Mouse (Mus musculus): ENCODE data around the gene Rpl38. TPM values are rescaled to one million over a fixed set of nuclear protein-coding genes. Genes with fewer than 3 reads are reported as not detected.

Gene Rpl38
- 100 to 1,000 TPM; 606 to 649 TPM for total RNA-seq (2021)
- long read RNA-seq, experiment 1, transcript Rpl38-204 (5 exons, 371 nt): major isoform, 48 of 80 reads
- long read RNA-seq, experiment 1, transcript Rpl38-201 (5 exons, 364 nt): minor isoform, 30 of 80 reads
- long read RNA-seq, experiment 1, partial matches to known transcripts: 0 of 80 reads
- long read RNA-seq, experiment 1, other reads (novel, unspliced or antisense): 0 of 80 reads
- long read RNA-seq, experiment 2, transcript Rpl38-201 (5 exons, 364 nt): minor isoform, 30 of 87 reads
- long read RNA-seq, experiment 2, transcript Rpl38-204 (5 exons, 371 nt): major isoform, 52 of 87 reads
- long read RNA-seq, experiment 2, partial matches to known transcripts: 0 of 87 reads
- long read RNA-seq, experiment 2, other reads (novel, unspliced or antisense): 1 of 87 reads

GRCm38 (mm10) chr11:114668301-114668710 lies at the start of gene Rpl38:
TSS of gene Rpl38 (plus strand) at chr11:114668524.
- intact Hi-C loops (cut with DNase I): no loop called here
- DNase-seq: peak; percentile 88 to 95

DNA sequence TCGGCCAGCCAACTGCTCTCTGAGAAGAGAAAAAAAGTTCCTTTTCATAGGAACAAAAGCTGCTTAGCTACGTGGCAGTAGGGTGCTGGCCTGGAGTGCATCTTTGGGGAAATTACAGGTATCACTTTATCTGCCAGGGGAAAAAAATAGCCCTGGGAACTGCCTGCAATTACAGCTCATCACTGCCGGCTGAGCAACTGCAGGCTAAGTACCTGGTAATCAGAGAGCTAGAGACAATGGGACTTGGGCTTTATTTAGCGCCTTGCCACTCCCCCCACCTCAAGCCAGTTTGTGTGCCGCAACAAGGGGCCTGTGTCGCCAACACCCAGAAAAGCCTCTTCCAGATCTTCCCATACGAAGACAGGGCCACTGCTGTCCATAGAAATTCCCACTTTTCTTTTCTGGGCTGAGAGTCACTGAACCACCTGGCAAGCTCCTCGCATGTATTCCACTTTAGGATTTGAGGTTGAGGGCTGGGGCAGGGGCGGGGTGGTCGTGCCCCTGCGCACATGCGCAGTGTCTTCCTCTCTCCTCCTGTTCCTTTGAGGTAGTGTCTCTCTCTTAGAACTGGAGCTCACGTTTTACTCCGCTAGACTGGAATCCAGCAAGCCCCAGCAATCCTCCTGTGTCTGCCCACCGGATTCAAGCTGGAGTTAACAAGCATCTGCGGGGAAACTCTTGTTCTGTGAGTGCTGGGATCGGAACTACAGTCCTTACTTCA lies 49.5 kb upstream of the Rpl38 start:
- DNase-seq: no peak
- intact Hi-C loops (cut with DNase I): no loop called here

- peak in 1 of 2 experiments; percentile 14 for DNase-seq
- intact Hi-C loops (cut with DNase I): no loop called here
Observed at GRCm38 (mm10) chr11:114626071-114626690, 42.1 kb upstream of the Rpl38 start.

GRCm38 (mm10) chr11:114627036-114627435 lies 41.3 kb upstream of the Rpl38 start:
- DNase-seq: no peak
- intact Hi-C loops (cut with DNase I): no loop called here

- no peak for DNase-seq
- intact Hi-C loops (cut with DNase I): no loop called here
Observed at GRCm38 (mm10) chr11:114628032-114628431, 40.3 kb upstream of the Rpl38 start.

DNA sequence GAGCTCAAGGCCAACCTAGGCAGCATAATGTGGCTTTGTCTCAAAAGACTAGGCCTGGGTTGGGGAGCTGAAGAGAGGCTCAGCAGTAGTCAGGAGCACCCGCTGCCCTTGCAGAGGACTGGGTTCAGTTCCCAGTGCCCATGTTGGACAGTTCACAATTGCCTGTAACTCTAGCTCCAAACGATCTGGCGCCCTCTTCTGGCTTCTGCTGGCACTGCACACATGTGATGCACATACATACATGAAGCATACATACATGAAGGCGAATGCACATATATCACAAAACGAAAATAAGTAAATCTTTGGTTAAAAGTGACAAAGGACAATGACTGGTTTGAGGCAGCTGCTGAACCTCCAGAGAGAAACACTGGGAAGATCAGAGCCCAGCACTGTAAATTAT lies 38.3 kb upstream of the Rpl38 start:
- DNase-seq: no peak
- intact Hi-C loops (cut with DNase I): loop anchor here (10.0 kb wide), 1 partner anchor 925 kb away; no protein-coding TSS in a partner anchor

GRCm38 (mm10) chr11:114632266-114632665 lies 36.1 kb upstream of the Rpl38 start:
- DNase-seq: no peak
- intact Hi-C loops (cut with DNase I): loop anchor here (10.0 kb wide), 1 partner anchor 927 kb away; no protein-coding TSS in a partner anchor

GRCm38 (mm10) chr11:114636292-114636691 lies 32.0 kb upstream of the Rpl38 start:
- intact Hi-C loops (cut with DNase I): loop anchor here (1.0 to 10.0 kb wide), 5 partner anchors 113 to 931 kb away; partner anchors contain the start of gene Sdk2
- peak; percentile 74 to 88 for DNase-seq

GRCm38 (mm10) chr11:114636727-114637505 lies 31.4 kb upstream of the Rpl38 start:
- DNase-seq: no peak
- intact Hi-C loops (cut with DNase I): loop anchor here (1.0 to 10.0 kb wide), 5 partner anchors 114 to 932 kb away; partner anchors contain the start of gene Sdk2

GRCm38 (mm10) chr11:114638647-114639290 lies 29.6 kb upstream of the Rpl38 start:
- no peak for DNase-seq
- intact Hi-C loops (cut with DNase I): loop anchor here (5.0 to 10.0 kb wide), 3 partner anchors 356 to 934 kb away; partner anchors contain the start of gene Sdk2

DNA sequence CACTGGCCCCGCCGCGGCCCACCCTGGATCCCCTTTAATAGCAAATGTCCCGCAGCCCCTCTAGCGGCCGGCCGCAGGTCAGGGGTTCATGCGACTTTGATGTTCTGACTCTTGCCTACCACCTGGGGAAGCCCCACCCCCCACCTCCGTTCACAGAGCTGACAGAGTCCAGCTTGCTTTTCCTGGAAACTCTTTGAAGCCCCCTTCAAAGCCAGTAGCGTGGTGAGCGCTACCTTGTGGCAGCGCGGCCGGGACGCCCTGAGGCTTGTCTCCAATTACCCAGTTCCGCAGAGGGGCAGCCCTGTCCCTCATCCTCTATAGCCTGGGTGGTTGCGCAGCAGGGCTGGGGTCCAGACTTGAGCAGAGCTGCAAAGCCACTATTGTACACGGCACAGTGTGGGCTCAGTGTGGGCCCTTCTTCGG lies 28.6 kb upstream of the Rpl38 start:
- intact Hi-C loops (cut with DNase I): loop anchor here (5.0 to 10.0 kb wide), 3 partner anchors 357 to 935 kb away; partner anchors contain the start of gene Sdk2
- no peak for DNase-seq

GRCm38 (mm10) chr11:114640658-114641057 lies 27.7 kb upstream of the Rpl38 start:
- intact Hi-C loops (cut with DNase I): no loop called here
- no peak for DNase-seq

DNA sequence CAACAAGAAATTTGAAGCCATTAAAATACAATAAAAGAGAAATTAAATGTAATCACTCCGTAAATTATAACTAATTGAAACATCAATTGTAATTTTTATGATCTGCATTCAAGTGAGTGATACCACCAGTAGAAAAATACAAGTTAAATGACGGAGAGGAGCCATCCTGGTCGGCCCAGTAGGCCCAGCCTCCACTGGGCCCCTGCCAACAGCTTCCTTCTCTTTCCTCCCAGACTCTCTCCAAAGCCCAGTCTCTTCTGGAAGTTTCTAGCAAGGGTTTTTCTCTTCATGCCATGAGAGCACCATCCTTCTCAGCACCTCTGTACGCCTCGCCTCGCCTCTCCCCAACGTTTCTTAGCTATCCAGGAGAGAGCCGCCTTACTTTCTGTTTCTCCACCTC lies 27.2 kb upstream of the Rpl38 start:
- intact Hi-C loops (cut with DNase I): no loop called here
- DNase-seq: no peak

- DNase-seq: no peak
- intact Hi-C loops (cut with DNase I): no loop called here
Observed at GRCm38 (mm10) chr11:114642184-114642583, 26.1 kb upstream of the Rpl38 start.

- intact Hi-C loops (cut with DNase I): no loop called here
- DNase-seq: no peak
Observed at GRCm38 (mm10) chr11:114642926-114643325, 25.4 kb upstream of the Rpl38 start.

DNA sequence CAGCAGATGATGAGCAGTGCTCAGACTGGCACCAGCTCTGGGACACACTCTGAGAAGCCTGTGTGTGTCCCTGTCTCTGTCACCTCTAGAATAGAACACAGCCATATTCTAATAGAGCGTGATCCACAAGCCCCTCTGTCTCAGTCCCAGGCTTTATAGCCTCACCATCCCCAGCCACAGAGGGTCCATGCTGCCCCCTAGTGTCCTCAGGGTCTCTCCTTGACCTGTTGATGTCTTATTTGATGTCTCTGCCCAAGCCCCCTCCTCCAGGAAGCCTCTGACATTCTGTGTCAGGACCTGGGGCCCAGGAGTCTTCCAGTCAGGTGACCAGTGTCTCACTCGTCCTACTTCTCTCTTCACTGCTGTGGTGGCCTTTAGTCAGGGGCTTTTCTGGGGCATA lies 24.2 kb upstream of the Rpl38 start:
- intact Hi-C loops (cut with DNase I): no loop called here
- no peak for DNase-seq

GRCm38 (mm10) chr11:114649510-114649909 lies 18.8 kb upstream of the Rpl38 start:
- no peak for DNase-seq
- intact Hi-C loops (cut with DNase I): no loop called here

- intact Hi-C loops (cut with DNase I): no loop called here
Observed at GRCm38 (mm10) chr11:114652531-114652930, 15.8 kb upstream of the Rpl38 start.

GRCm38 (mm10) chr11:114653664-114654063 lies 14.7 kb upstream of the Rpl38 start:
- no peak for DNase-seq
- intact Hi-C loops (cut with DNase I): no loop called here

More at GRCm38 (mm10) chr11:114652531-114652930, 15.8 kb upstream of the Rpl38 start:
- DNase-seq: peak in 1 of 2 experiments; percentile 37
